Mouse (Mus musculus) ovary, postnatal 10 days (tissue): ENCODE measurements around the gene Prss53.
A peak's percentile ranks its signal among the peaks of the same experiment; 100 is the strongest.
"Not testable (repeated sequence)": the region's sequence is repeated elsewhere in the genome, so short reads cannot be mapped to it uniquely, and the experiment has no call there.

Experiments
- DNase-seq: peaks from one replicate; pipeline ENCODE4 v3.0.0; 2022; ENCODE audit warnings: low spot score

The Prss53 gene

GRCm38 (mm10) chr7:127875627-127876001, 15.2 kb downstream of the Prss53 start:
- peak; percentile 70 for DNase-seq

GRCm38 (mm10) chr7:127874812-127875626, 15.8 kb downstream of the Prss53 start:
- peak; percentile 27 for DNase-seq

- no peak for DNase-seq
These were observed 20.5 kb downstream of the Prss53 start for GRCm38 (mm10) chr7:127870136-127870821.

- DNase-seq = no peak
These were observed 21.5 kb downstream of the Prss53 start for GRCm38 (mm10) chr7:127869149-127869810.

GRCm38 (mm10) chr7:127867641-127868040, 23.1 kb downstream of the Prss53 start:
- no peak for DNase-seq

- no peak for DNase-seq
These were observed 24.3 kb downstream of the Prss53 start for GRCm38 (mm10) chr7:127866434-127866833.

GRCm38 (mm10) chr7:127858258-127858657, 32.5 kb downstream of the Prss53 start:
- no peak for DNase-seq

- DNase-seq = no peak
These were observed 39.9 kb downstream of the Prss53 start for GRCm38 (mm10) chr7:127850906-127851305.

GRCm38 (mm10) chr7:127849973-127850875, 40.5 kb downstream of the Prss53 start:
- no peak for DNase-seq

- DNase-seq = peak; percentile 52
These were observed 48.6 kb downstream of the Prss53 start for GRCm38 (mm10) chr7:127842001-127842718.

GRCm38 (mm10) chr7:127841340-127842000, 49.3 kb downstream of the Prss53 start:
- DNase-seq = peak; percentile 75

- DNase-seq = peak; percentile 23
These were observed 49.9 kb downstream of the Prss53 start for GRCm38 (mm10) chr7:127840886-127841285.

- not testable (repeated sequence) for DNase-seq
These were observed 50.7 kb downstream of the Prss53 start for GRCm38 (mm10) chr7:127840031-127840430.

GRCm38 (mm10) chr7:127837878-127838277, 52.9 kb downstream of the Prss53 start:
- DNase-seq = not testable (repeated sequence)

- no peak for DNase-seq
These were observed 53.3 kb downstream of the Prss53 start for GRCm38 (mm10) chr7:127837473-127837872.
